Mouse (Mus musculus): ENCODE measurements at regions not wholly inside any gene's neighbourhood (a gene's known extent, or its start where the extent isn't known, plus 50 kb on each side); places are given as distances from the start of the nearest gene placed in this dataset.

- Histone ChIP-seq H3K9ac (ENCODE audit: low read depth, low read length) (no peak overlapping the region), H3K4me3 (replicated peaks; ENCODE audit: low read depth, low read length) (no peak overlapping the region), H3K36me3 (ENCODE audit: insufficient read depth, low read length) (no peaks in the 10 kb centered on the region), H3K27me3 (ENCODE audit: insufficient read depth, low read length) (no peaks in the 10 kb centered on the region), H3K4me1 (replicated peaks; ENCODE audit: insufficient read depth, low read length) (peaks cover 3% of the 10 kb centered on the region; the same call in 1 of the 2 replicates), H3K9me3 (replicated peaks; ENCODE audit: low read length) (no peaks in the 10 kb centered on the region), H3K4me2 (ENCODE audit: low read length) (no peak overlapping the region), H3K27ac (no peak overlapping the region)
- WGBS: 61% methylated on average over 13 of the region's 13 CpGs
- DNase-seq (ENCODE audit: low spot score) (no peak), ATAC-seq (replicated peaks; ENCODE audit: low FRiP score, low read depth) (peak; percentile 59)
- no peak for TF ChIP-seq CTCF (IDR thresholded peaks at IDR 0.05; ENCODE audit: low read depth)
Measured at GRCm38 (mm10) chr13:44513378-44514285, 215.6 kb upstream of the Jarid2 start.

- WGBS: 72% methylated on average over 5 of the region's 5 CpGs
- ATAC-seq (replicated peaks; ENCODE audit: low FRiP score, low read depth) (no peak), DNase-seq (ENCODE audit: low spot score) (no peak)
- Histone ChIP-seq H3K36me3 (ENCODE audit: insufficient read depth, low read length) (no peaks in the 10 kb centered on the region), H3K27ac (no peak overlapping the region), H3K4me1 (replicated peaks; ENCODE audit: insufficient read depth, low read length) (no peaks in the 10 kb centered on the region), H3K4me3 (replicated peaks; ENCODE audit: low read depth, low read length) (no peak overlapping the region), H3K9me3 (replicated peaks; ENCODE audit: low read length) (no peaks in the 10 kb centered on the region), H3K27me3 (ENCODE audit: insufficient read depth, low read length) (no peaks in the 10 kb centered on the region), H3K9ac (ENCODE audit: low read depth, low read length) (no peak overlapping the region), H3K4me2 (ENCODE audit: low read length) (no peak overlapping the region)
- TF ChIP-seq CTCF (IDR thresholded peaks at IDR 0.05; ENCODE audit: low read depth): no peak
Measured at GRCm38 (mm10) chr13:44514636-44515158, 214.6 kb upstream of the Jarid2 start.

GRCm38 (mm10) chr13:44516863-44517262 lies 212.4 kb upstream of the Jarid2 start:
- H3K4me3 ChIP-seq (replicated peaks; ENCODE audit: low read depth, low read length): no peak overlapping the region
- TF ChIP-seq CTCF (IDR thresholded peaks at IDR 0.05; ENCODE audit: low read depth): no peak
- no peak overlapping the region for H3K27ac ChIP-seq
- peak; percentile 52 for DNase-seq (ENCODE audit: low spot score)
- H3K36me3 ChIP-seq (ENCODE audit: insufficient read depth, low read length): no peaks in the 10 kb centered on the region
- no peaks in the 10 kb centered on the region for H3K4me1 ChIP-seq (replicated peaks; ENCODE audit: insufficient read depth, low read length)
- 0 out of 2 replicates have a peak overlapping the region, but pooled peaks have one; percentile 17 for H3K4me2 ChIP-seq (ENCODE audit: low read length)
- no peak for ATAC-seq (replicated peaks; ENCODE audit: low FRiP score, low read depth)
- H3K9me3 ChIP-seq (replicated peaks; ENCODE audit: low read length): no peaks in the 10 kb centered on the region
- 37% methylated on average over 4 of the region's 4 CpGs for WGBS
- H3K9ac ChIP-seq (ENCODE audit: low read depth, low read length): no peak overlapping the region
- H3K27me3 ChIP-seq (ENCODE audit: insufficient read depth, low read length): no peaks in the 10 kb centered on the region

- no peaks in the 10 kb centered on the region for H3K4me1 ChIP-seq (replicated peaks; ENCODE audit: insufficient read depth, low read length)
- ATAC-seq (replicated peaks; ENCODE audit: low FRiP score, low read depth) (0 out of 2 replicates have a peak, but pooled peaks have one; percentile 61), DNase-seq (ENCODE audit: low spot score) (no peak)
- H3K27me3 ChIP-seq (ENCODE audit: insufficient read depth, low read length): no peaks in the 10 kb centered on the region
- no peak for TF ChIP-seq CTCF (IDR thresholded peaks at IDR 0.05; ENCODE audit: low read depth)
- H3K9me3 ChIP-seq (replicated peaks; ENCODE audit: low read length): no peaks in the 10 kb centered on the region
- no peaks in the 10 kb centered on the region for H3K36me3 ChIP-seq (ENCODE audit: insufficient read depth, low read length)
- H3K4me2 ChIP-seq (ENCODE audit: low read length): peak overlapping the region; percentile 17; the same call in 1 of the 2 replicates
- H3K4me3 ChIP-seq (replicated peaks; ENCODE audit: low read depth, low read length): no peak overlapping the region
- 64% methylated on average over 9 of the region's 9 CpGs for WGBS
- H3K27ac ChIP-seq: no peak overlapping the region
- H3K9ac ChIP-seq (ENCODE audit: low read depth, low read length): no peak overlapping the region
Measured at GRCm38 (mm10) chr13:44517312-44517711, 212.0 kb upstream of the Jarid2 start.

GRCm38 (mm10) chr13:44518215-44518614 lies 211.1 kb upstream of the Jarid2 start:
- H3K9ac ChIP-seq (ENCODE audit: low read depth, low read length): no peak overlapping the region
- no peak for TF ChIP-seq CTCF (IDR thresholded peaks at IDR 0.05; ENCODE audit: low read depth)
- 87% methylated on average over 4 of the region's 4 CpGs for WGBS
- no peak for ATAC-seq (replicated peaks; ENCODE audit: low FRiP score, low read depth)
- no peaks in the 10 kb centered on the region for H3K4me1 ChIP-seq (replicated peaks; ENCODE audit: insufficient read depth, low read length)
- no peak for DNase-seq (ENCODE audit: low spot score)
- H3K27ac ChIP-seq: no peak overlapping the region
- no peaks in the 10 kb centered on the region for H3K9me3 ChIP-seq (replicated peaks; ENCODE audit: low read length)
- no peaks in the 10 kb centered on the region for H3K27me3 ChIP-seq (ENCODE audit: insufficient read depth, low read length)
- H3K4me2 ChIP-seq (ENCODE audit: low read length): no peak overlapping the region
- no peak overlapping the region for H3K4me3 ChIP-seq (replicated peaks; ENCODE audit: low read depth, low read length)
- no peaks in the 10 kb centered on the region for H3K36me3 ChIP-seq (ENCODE audit: insufficient read depth, low read length)

- Histone ChIP-seq H3K36me3 (ENCODE audit: insufficient read depth, low read length) (no peaks in the 10 kb centered on the region), H3K27me3 (ENCODE audit: insufficient read depth, low read length) (no peaks in the 10 kb centered on the region), H3K4me1 (replicated peaks; ENCODE audit: insufficient read depth, low read length) (no peaks in the 10 kb centered on the region), H3K4me2 (ENCODE audit: low read length) (no peak overlapping the region), H3K4me3 (replicated peaks; ENCODE audit: low read depth, low read length) (no peak overlapping the region), H3K9ac (ENCODE audit: low read depth, low read length) (no peak overlapping the region), H3K27ac (no peak overlapping the region), H3K9me3 (replicated peaks; ENCODE audit: low read length) (no peaks in the 10 kb centered on the region)
- DNase-seq (ENCODE audit: low spot score): no peak
- WGBS: 54% methylated on average over 4 of the region's 4 CpGs
- no peak for ATAC-seq (replicated peaks; ENCODE audit: low FRiP score, low read depth)
- no peak for TF ChIP-seq CTCF (IDR thresholded peaks at IDR 0.05; ENCODE audit: low read depth)
Measured at GRCm38 (mm10) chr13:44523516-44523915, 205.8 kb upstream of the Jarid2 start.

Measured in kidney, postnatal 0 days (tissue).